Mouse (Mus musculus) spleen, adult 2 months (tissue): Measurements from ENCODE around the gene Ccdc148.

Source experiments
- CTCF ChIP-seq: fragments of 200-500 bp; IDR thresholded peaks from 2 replicates; pipeline ENCODE4 v1.5.1; 2011; ENCODE audit warnings: mild to moderate bottlenecking, inconsistent platforms; ENCODE audit not compliant: insufficient read depth, insufficient read length, insufficient replicate concordance; ENCODE audit errors: extremely low read depth
- POLR2A ChIP-seq: fragments of 200-500 bp; IDR thresholded peaks from 2 replicates; pipeline ENCODE4 v1.6.1; 2011; ENCODE audit warnings: low read depth, low read length, inconsistent platforms

DNA sequence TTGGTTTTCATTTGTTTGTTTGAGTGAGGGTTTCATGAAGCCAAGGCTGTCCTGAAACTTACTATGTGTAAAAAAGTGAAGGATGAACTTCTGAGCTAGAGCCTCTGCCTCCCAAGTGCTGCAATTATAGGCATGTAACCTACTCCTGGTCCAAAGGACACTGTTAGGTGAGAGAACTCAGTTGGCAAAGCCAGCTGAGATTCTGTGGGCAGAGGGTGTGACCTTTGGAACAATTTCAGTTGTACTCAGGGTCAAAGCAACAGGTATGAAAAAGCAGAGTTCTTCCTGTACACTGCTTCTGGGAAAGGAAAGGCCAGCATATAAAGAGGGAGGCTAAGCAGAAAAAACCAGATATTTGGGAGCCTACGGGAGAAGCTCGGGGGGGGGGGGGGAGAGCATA is 2.4 kb downstream of the Ccdc148 start:
- TF ChIP-seq POLR2A = no peak
- no peak for TF ChIP-seq CTCF
